Mouse (Mus musculus) liver, embryonic 11.5 days (tissue): Measurements from ENCODE around the gene Usp49. TPM values are rescaled to one million over a fixed set of nuclear protein-coding genes. Genes with fewer than 3 reads are reported as not detected.

Experiments
- ATAC-seq: fragments of 200-750 bp; cut with Nextera tagmentation; replicated peaks from 2 replicates; pipeline ENCODE4 v1.8.0; 2017; ENCODE audit warnings: moderate number of reproducible peaks, mild to moderate bottlenecking, moderate TSS enrichment, moderate library complexity; ENCODE audit not compliant: low FRiP score
- DNase-seq: peaks from one replicate; pipeline ENCODE4 v3.0.0-alpha.2; 2017; ENCODE audit warnings: low spot score
- H3K27ac ChIP-seq: fragments of 300-500 bp; sonication (generic); 2 replicates; pipeline ENCODE4 v1.5.1; 2014; ENCODE audit warnings: mild to moderate bottlenecking, low read depth, low read length, control low read depth
- H3K27me3 ChIP-seq: fragments of 300-500 bp; sonication (generic); replicated peaks from 2 replicates; pipeline ENCODE4 v1.6.1; 2014; ENCODE audit warnings: low read length, mixed read lengths; ENCODE audit not compliant: control insufficient read depth, insufficient read depth
- H3K36me3 ChIP-seq: fragments of 300-500 bp; sonication (generic); 2 replicates; pipeline ENCODE4 v1.6.1; 2014; ENCODE audit warnings: mild to moderate bottlenecking, low read length, moderate library complexity, mixed read lengths; ENCODE audit not compliant: control insufficient read depth, insufficient read depth
- H3K4me1 ChIP-seq: fragments of 300-500 bp; sonication (generic); replicated peaks from 2 replicates; pipeline ENCODE4 v1.6.1; 2014; ENCODE audit warnings: low read length, mixed read lengths; ENCODE audit not compliant: control insufficient read depth, insufficient read depth
- H3K4me2 ChIP-seq: fragments of 300-500 bp; sonication (generic); 2 replicates; pipeline ENCODE4 v1.6.1; 2014; ENCODE audit warnings: mild to moderate bottlenecking, control low read depth, moderate library complexity
- H3K4me3 ChIP-seq: fragments of 300-500 bp; sonication (generic); 2 replicates; pipeline ENCODE4 v1.5.1; 2014; ENCODE audit warnings: low read depth, low read length, control low read depth
- H3K9ac ChIP-seq: fragments of 300-500 bp; sonication (generic); 2 replicates; pipeline ENCODE4 v1.6.1; 2014; ENCODE audit warnings: low read depth, low read length, control low read depth
- H3K9me3 ChIP-seq: fragments of 300-500 bp; sonication (generic); 2 replicates; pipeline ENCODE4 v1.6.1; 2016; ENCODE audit warnings: low read length, inconsistent platforms, mixed read lengths; ENCODE audit not compliant: control insufficient read depth
- WGBS: fragments of 180-500 bp; shearing (Covaris S2); extraction: QIAGEN DNeasy Blood & Tissue Kit; methylation state at CpG from one replicate; pipeline ENCODE4 v1.1.7; 2014; 5-methylcytosine and 5-hydroxymethylcytosine counted together
- polyA plus RNA-seq: library from polyadenylated mRNA; unstranded; fragments of >200 nt; fragmentation: Nextera tagmentation; extraction: Ambion mirVana; gene quantifications from 2 replicates; pipeline ENCODE4 v1.2.1, GENCODE M21; 2014

Usp49 gene
- polyA plus RNA-seq, 1 experiment from 2014 or later: 4.1 TPM

DNA sequence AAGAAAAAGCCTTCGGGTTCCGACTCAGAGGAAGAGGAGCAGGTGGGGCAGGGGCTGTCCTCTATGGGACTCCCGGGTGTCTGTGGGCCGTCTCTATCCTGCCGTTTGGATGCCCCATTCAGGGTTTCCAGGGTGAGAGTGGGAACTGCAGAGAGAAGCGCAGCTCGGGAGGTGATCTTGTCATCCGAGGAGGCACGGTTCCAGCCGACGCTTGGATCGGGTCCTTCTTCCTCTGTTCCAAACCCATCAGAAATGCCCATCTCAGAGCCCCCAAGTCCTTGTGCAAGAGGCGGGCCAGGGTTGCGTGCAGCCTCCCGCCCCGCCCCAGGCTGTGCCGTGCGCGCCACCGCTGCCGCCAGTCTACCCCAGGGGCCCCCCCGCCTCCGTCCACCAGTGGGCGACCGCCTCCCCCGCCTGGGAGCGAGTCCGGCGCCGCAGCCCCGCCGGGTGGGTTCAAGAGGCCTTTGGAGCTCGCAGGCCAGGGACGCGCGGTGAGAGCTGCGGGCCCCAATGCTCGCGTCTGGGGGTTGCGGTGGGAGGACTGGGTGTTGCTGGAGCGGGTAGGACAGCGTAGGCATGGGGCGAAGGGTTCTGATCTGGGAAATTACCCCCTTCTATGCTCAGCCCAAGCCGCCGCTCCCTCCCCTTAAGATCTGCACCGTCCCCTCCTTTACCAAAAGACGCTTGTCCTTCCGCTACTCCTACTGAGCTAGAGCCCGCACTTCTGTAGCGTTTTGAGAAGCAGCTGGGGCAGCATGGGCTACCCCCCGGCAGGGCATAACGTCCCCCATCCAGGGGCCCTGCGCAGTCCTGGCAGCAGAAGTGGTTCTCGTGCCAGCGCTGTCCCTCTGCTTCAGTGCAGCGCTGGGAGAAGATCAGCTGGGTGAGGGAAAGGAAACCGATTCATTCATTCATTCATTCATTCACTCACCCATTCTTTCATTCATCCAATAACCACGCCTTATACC is 58.4 kb downstream of the Usp49 start, which contains the start of gene Frs3:
Frs3 (plus strand) TSS at position 423 of the 968 bp plus-strand sequence.
- peak; percentile 67 for ATAC-seq

GRCm38 (mm10) chr17:47689894-47690293 is 59.4 kb downstream of the Usp49 start:
- ATAC-seq (no peak), DNase-seq (no peak)
- no peak overlapping the region for H3K4me2 ChIP-seq
- H3K9ac ChIP-seq: no peak overlapping the region
- no peak overlapping the region for H3K4me3 ChIP-seq
- WGBS: 71% methylated on average over 7 of the region's 8 CpGs
- H3K4me1 ChIP-seq: peaks cover 16% of the 10 kb centered on the region
- H3K9me3 ChIP-seq: no peaks in the 10 kb centered on the region
- peaks cover 8% of the 10 kb centered on the region; the same call in 1 of the 2 replicates for H3K36me3 ChIP-seq
- H3K27me3 ChIP-seq: peaks cover 6% of the 10 kb centered on the region
- H3K27ac ChIP-seq: no peak overlapping the region

More for the DNA sequence above, 58.4 kb downstream of the Usp49 start, which contains the start of gene Frs3:
- H3K4me1 ChIP-seq: peaks cover 11% of the 10 kb centered on the region
- 1% methylated on average over 58 of the region's 58 CpGs for WGBS
- peaks cover 5% of the 10 kb centered on the region for H3K27me3 ChIP-seq
- H3K27ac ChIP-seq: peak within 1 kb of the TSS; percentile 75
- peak within 1 kb of the TSS; percentile 81 for H3K4me3 ChIP-seq
- H3K4me2 ChIP-seq: peak within 1 kb of the TSS; percentile 95
- no peaks in the 10 kb centered on the region for H3K9me3 ChIP-seq
- peaks cover 13% of the 10 kb centered on the region; the same call in 1 of the 2 replicates for H3K36me3 ChIP-seq
- peak; percentile 83 for DNase-seq
- H3K9ac ChIP-seq: peak within 1 kb of the TSS; percentile 83

DNA sequence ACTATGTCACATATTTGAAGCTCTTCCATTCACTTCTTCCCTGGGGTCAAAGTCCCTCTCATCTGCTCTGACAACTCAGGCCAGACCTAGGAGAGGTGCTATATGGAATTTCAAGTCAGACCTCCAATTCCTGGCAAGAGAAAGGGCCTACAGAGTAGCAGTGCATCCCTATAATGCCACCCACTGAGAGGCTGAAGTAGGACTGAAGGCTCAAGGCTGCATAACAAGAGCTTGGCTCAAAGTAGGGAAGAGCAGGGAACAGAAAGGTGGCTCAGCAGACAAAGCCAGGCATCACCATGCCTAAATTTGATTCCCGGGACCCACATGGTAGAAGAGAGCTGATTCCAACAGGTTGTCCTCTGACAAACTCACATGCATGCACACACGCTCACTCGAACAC is 61.2 kb downstream of the Usp49 start:
- ATAC-seq (no peak), DNase-seq (no peak)
- no peak overlapping the region for H3K4me3 ChIP-seq
- peaks cover 21% of the 10 kb centered on the region for H3K4me1 ChIP-seq
- WGBS: 93% methylated on average over 3 of the region's 3 CpGs
- H3K27me3 ChIP-seq: peaks cover 11% of the 10 kb centered on the region
- no peaks in the 10 kb centered on the region for H3K9me3 ChIP-seq
- no peak overlapping the region for H3K27ac ChIP-seq
- H3K36me3 ChIP-seq: no peaks in the 10 kb centered on the region
- H3K4me2 ChIP-seq: no peak overlapping the region
- no peak overlapping the region for H3K9ac ChIP-seq

DNA sequence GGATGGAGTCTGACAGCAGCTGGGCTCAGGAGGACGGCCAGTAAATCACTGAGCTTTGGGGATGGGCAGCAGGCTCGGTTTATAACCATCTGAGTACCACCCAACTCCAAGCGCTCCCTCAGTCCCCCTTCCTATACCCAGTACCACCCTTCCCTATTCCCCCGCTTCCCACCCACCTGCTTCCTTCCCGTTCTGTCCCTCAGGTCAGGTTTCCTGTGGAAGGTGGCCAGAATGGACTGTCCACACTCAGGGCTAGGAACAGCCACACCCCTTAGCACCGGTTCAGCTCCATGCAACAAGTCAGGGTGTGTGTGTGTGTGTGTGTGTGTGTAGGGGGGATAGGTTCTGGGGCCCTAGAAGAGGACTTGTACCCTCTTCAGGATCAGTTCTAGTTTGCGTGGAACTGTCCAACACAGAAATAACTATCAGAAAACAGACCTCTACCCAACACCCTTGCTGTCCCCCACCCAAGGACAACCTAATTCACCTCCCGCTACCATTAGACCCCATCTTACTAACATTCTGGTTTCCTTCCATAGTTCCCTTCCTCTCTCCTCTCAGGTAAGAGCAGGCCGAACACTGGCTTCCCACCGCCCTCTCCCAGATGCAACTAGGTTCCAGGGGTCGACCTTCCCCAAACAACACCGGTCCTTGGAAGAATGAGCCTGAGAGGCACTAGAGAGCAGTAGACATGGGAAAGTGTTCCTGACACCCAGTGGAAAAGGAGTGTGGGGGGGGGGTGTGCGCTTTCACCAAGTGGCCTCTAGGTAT is 63.4 kb downstream of the Usp49 start:
- peaks cover 20% of the 10 kb centered on the region for H3K27me3 ChIP-seq
- peak overlapping the region; percentile 75; the same call in 1 of the 2 replicates for H3K9ac ChIP-seq
- H3K9me3 ChIP-seq: no peaks in the 10 kb centered on the region
- H3K4me3 ChIP-seq: peak overlapping the region; percentile 77
- ATAC-seq (no peak), DNase-seq (no peak)
- H3K4me1 ChIP-seq: peaks cover 14% of the 10 kb centered on the region
- 40% methylated on average over 13 of the region's 13 CpGs for WGBS
- no peak overlapping the region for H3K27ac ChIP-seq
- no peaks in the 10 kb centered on the region for H3K36me3 ChIP-seq
- H3K4me2 ChIP-seq: peak overlapping the region; percentile 96

DNA sequence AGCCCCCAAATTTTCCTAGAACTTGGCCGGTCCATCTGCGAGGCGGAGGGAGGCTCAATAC is 63.8 kb downstream of the Usp49 start, which contains the start of gene Gm21981:
Gm21981 (minus strand) TSS at position 14 of the 61 bp plus-strand sequence.
- WGBS: 0% methylated on average over 3 of the region's 3 CpGs
- peaks cover 20% of the 10 kb centered on the region for H3K27me3 ChIP-seq
- peak within 1 kb of the TSS; percentile 75 for H3K9ac ChIP-seq
- peak within 1 kb of the TSS; percentile 96 for H3K4me2 ChIP-seq
- H3K27ac ChIP-seq: peak within 1 kb of the TSS; percentile 26
- H3K4me3 ChIP-seq: peak within 1 kb of the TSS; percentile 77
- no peaks in the 10 kb centered on the region for H3K36me3 ChIP-seq
- H3K9me3 ChIP-seq: no peaks in the 10 kb centered on the region
- H3K4me1 ChIP-seq: peaks cover 12% of the 10 kb centered on the region
- no peak for DNase-seq
- ATAC-seq: no peak

DNA sequence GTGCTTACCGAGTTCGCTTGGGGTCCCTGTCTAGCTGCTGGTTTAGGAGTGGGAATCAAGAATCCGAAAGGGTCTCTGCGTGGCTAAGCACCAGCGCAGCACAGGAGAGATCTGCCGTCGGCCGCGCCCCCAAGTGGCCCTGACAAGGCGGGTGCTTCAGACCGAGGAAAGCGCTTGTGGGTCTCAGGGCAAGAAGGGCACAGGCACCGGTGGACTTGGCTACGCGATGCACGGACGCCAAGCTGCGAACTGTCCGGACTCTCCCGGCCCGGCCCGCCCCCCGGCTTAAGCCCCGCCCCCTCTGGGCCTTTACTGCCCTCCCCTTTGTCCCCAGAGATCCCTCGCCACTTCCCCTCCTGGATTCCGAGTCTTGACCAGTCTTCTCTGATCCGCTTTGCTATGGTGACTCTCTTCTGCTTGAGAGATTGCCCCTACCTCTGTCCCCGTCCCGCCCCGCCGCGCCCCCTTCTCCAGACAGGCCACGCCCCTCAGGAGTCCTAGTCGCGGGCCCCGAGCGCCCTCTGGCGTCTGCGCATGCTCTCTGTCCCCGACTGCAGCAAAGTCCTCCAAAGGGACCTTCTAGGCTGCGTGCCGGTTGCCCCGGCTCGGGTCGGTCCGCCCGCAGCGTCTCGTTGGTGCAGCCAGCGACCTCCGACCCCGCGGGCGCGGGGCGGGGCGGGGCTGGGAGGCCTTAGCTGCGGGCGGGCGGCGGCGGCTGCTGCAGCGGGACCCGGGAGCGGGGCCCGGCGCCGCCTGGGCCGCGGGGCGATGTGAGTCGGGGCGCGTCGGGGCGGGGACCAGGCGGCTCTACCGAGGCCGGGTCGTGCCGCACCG is 64.2 kb downstream of the Usp49 start, which contains the start of gene Prickle4:
Prickle4 (minus strand) TSS at position 234 of the 834 bp plus-strand sequence.
- DNase-seq (peak; percentile 96), ATAC-seq (peak; percentile 90)
- H3K9ac ChIP-seq: peak within 1 kb of the TSS; percentile 75
- no peaks in the 10 kb centered on the region for H3K9me3 ChIP-seq
- H3K27me3 ChIP-seq: peaks cover 20% of the 10 kb centered on the region
- peak within 1 kb of the TSS; percentile 77 for H3K4me3 ChIP-seq
- peak within 1 kb of the TSS; percentile 26 for H3K27ac ChIP-seq
- under 1% methylated on average over 80 of the region's 82 CpGs for WGBS
- peak within 1 kb of the TSS; percentile 96 for H3K4me2 ChIP-seq
- no peaks in the 10 kb centered on the region for H3K36me3 ChIP-seq
- peaks cover 12% of the 10 kb centered on the region for H3K4me1 ChIP-seq

DNA sequence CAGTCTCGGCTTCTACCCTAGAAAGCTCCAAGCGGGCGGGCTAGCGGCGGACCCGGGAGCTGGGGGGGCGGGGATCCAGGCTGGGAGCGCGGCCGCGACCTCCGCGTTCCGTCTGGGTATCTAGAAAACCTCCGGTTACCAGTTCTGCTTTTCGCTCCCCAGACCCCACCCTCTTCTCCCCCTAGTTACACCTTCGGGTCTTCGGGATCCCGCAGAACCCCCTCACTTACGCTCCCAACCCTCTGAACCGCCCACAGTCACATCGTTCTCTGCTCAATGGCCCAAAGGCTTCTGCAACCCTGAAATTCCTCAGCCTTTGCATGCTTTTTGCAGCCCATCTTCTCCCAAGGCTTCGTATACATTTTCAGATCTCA is 64.8 kb downstream of the Usp49 start:
- Histone ChIP-seq H3K36me3 (no peaks in the 10 kb centered on the region), H3K9ac (peak overlapping the region; percentile 75), H3K4me3 (peak overlapping the region; percentile 77), H3K9me3 (no peaks in the 10 kb centered on the region), H3K27ac (peak overlapping the region; percentile 26; the same call in 1 of the 2 replicates), H3K27me3 (peaks cover 20% of the 10 kb centered on the region), H3K4me1 (peaks cover 12% of the 10 kb centered on the region), H3K4me2 (peak overlapping the region; percentile 96)
- DNase-seq (no peak), ATAC-seq (no peak)
- WGBS: under 1% methylated on average over 16 of the region's 23 CpGs

- Histone ChIP-seq H3K9ac (no peak overlapping the region), H3K4me3 (no peak overlapping the region), H3K4me2 (no peak overlapping the region), H3K27ac (no peak overlapping the region), H3K9me3 (no peaks in the 10 kb centered on the region), H3K4me1 (peaks cover 16% of the 10 kb centered on the region), H3K36me3 (no peaks in the 10 kb centered on the region; the same call in 1 of the 2 replicates), H3K27me3 (peaks cover 36% of the 10 kb centered on the region)
- no peak for DNase-seq
- WGBS: 85% methylated on average over 10 of the region's 10 CpGs
- no peak for ATAC-seq
These were observed 67.7 kb downstream of the Usp49 start for GRCm38 (mm10) chr17:47698156-47698555.
